Mouse (Mus musculus) embryonic facial prominence, embryonic 12.5 days (tissue): ENCODE measurements around the gene Gm9821. TPM values are rescaled to one million over a fixed set of nuclear protein-coding genes. Genes with fewer than 3 reads are reported as not detected.

Source experiments
- ATAC-seq: fragments of 200-750 bp; cut with Nextera tagmentation; 2 replicates; pipeline ENCODE4 v1.8.0; 2017; ENCODE audit not compliant: insufficient number of reproducible peaks, insufficient read depth, low FRiP score, low TSS enrichment
- H3K27ac ChIP-seq: fragments of 300-500 bp; sonication (generic); 2 replicates; pipeline ENCODE4 v1.5.1; 2016; ENCODE audit warnings: mild to moderate bottlenecking
- H3K27me3 ChIP-seq: fragments of 300-500 bp; sonication (generic); 2 replicates; pipeline ENCODE4 v1.6.1; 2016; ENCODE audit warnings: mild to moderate bottlenecking, moderate library complexity
- H3K36me3 ChIP-seq: fragments of 300-500 bp; sonication (generic); 2 replicates; pipeline ENCODE4 v1.6.1; 2016; ENCODE audit warnings: mild to moderate bottlenecking
- H3K4me1 ChIP-seq: fragments of 300-500 bp; sonication (generic); 2 replicates; pipeline ENCODE4 v1.6.1; 2016
- H3K4me2 ChIP-seq: fragments of 300-500 bp; sonication (generic); replicated peaks from 2 replicates; pipeline ENCODE4 v1.6.1; 2016; ENCODE audit warnings: mild to moderate bottlenecking, moderate library complexity
- H3K4me3 ChIP-seq: fragments of 300-500 bp; sonication (generic); 2 replicates; pipeline ENCODE4 v1.5.1; 2016; ENCODE audit warnings: mild to moderate bottlenecking
- H3K9ac ChIP-seq: fragments of 300-500 bp; sonication (generic); 2 replicates; pipeline ENCODE4 v1.6.1; 2016; ENCODE audit warnings: mild to moderate bottlenecking, moderate library complexity
- H3K9me3 ChIP-seq: fragments of 300-500 bp; sonication (generic); 2 replicates; pipeline ENCODE4 v1.6.1; 2016; ENCODE audit warnings: mild to moderate bottlenecking, moderate library complexity
- WGBS: fragments of 180-500 bp; shearing (Covaris S2); methylation state at CpG from one replicate; pipeline ENCODE4 v1.1.7; 2016; 5-methylcytosine and 5-hydroxymethylcytosine counted together
- polyA plus RNA-seq: library from polyadenylated mRNA; unstranded; fragments of >200 nt; fragmentation: Nextera tagmentation; extraction: Ambion mirVana; gene quantifications from 2 replicates; pipeline ENCODE4 v1.2.1, GENCODE M21; 2016

Gene Gm9821
- polyA plus RNA-seq, 1 experiment from 2014 or later, result 0.73 TPM

DNA sequence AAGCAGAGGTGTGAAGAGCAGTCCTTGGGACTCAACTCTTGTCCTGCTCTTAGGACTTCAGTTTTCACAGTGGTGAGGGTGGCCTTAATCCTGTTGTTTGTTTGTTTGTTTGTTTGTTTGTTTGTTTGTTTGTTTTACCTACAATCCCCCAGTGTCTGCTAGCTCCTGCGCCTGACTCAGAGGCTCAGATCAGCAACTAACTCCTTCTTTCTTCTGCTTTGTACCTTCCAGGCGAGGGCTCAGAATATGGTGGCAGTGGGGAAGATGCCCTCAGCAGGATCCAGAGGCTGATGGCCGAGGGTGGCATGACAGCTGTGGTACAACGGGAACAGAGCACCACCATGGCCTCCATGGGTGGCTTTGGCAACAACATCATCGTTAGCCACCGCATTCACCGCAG, 28.4 kb upstream of the Gm9821 start:
- peaks cover 21% of the 10 kb centered on the region for H3K27me3 ChIP-seq
- WGBS, result 90% methylated on average over 7 of the region's 7 CpGs
- H3K4me2 ChIP-seq, result no peak overlapping the region
- H3K9ac ChIP-seq, result no peak overlapping the region
- H3K36me3 ChIP-seq, result peaks cover 55% of the 10 kb centered on the region
- H3K27ac ChIP-seq, result no peak overlapping the region
- no peak overlapping the region for H3K4me3 ChIP-seq
- no peak for ATAC-seq
- no peaks in the 10 kb centered on the region for H3K9me3 ChIP-seq
- peaks cover 12% of the 10 kb centered on the region; the same call in 1 of the 2 replicates for H3K4me1 ChIP-seq

DNA sequence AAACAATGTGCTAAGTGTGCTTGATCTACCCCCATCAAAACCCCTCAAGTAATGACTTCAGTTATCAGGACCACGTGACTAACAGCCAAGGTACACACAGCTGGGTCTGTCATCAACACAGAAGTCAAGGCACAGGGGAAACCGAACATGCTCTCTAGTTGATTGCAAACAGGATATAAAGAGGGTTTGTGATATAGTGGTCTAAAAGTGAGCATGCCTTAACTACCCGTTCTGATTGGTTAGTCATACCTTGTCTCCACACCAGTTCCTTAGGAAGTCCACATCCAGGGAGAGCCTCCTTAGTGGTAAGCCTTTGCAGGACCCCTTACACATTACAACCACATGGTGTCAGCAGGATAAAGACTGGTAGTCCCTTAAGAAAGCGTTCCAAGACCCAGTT, 25.4 kb upstream of the Gm9821 start:
- WGBS, result 73% methylated on average over 4 of the region's 4 CpGs

DNA sequence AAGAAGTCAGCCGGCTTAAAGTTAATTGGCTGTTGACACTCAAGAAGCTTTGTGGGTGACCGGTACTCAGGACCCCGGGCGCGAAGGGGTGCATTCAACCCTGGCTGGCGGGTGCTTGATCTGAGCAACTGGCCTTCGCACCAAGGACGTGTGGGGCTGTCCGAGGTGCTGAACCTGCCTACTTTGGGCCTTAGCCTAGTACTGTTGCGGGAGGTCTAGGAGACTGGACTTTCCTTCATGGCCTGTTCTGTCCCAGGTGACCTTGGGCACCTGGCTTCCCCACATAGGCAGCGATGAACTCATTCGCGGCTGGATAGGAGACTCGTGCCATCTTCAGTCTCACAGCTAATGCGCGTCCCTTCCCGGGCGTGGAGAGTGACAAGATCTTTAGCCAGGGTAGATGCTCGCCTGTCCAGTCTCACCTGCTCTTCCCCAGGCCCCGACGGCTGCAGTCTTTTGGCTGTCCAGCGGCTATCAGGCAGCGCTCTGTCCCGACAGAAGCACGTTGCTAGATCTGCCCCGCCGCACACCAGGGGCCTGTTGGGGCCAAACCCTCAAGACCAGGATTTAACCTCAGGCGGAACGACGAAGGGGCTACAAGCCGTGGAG, 24.2 kb upstream of the Gm9821 start:
- Histone ChIP-seq H3K4me1 (peaks cover 18% of the 10 kb centered on the region; the same call in 1 of the 2 replicates), H3K9me3 (no peaks in the 10 kb centered on the region), H3K27me3 (peaks cover 52% of the 10 kb centered on the region), H3K4me3 (peak overlapping the region; percentile 60), H3K36me3 (peaks cover 18% of the 10 kb centered on the region), H3K27ac (no peak overlapping the region), H3K9ac (0 out of 2 replicates have a peak overlapping the region, but pooled peaks have one; percentile 51), H3K4me2 (peak overlapping the region; percentile 91)
- WGBS, result 5% methylated on average over 31 of the region's 31 CpGs
- no peak for ATAC-seq

More for the DNA sequence above, 25.4 kb upstream of the Gm9821 start:
- no peak overlapping the region for H3K9ac ChIP-seq
- H3K4me3 ChIP-seq, result no peak overlapping the region
- peaks cover 18% of the 10 kb centered on the region; the same call in 1 of the 2 replicates for H3K4me1 ChIP-seq
- no peak overlapping the region for H3K4me2 ChIP-seq
- ATAC-seq, result no peak
- H3K36me3 ChIP-seq, result peaks cover 26% of the 10 kb centered on the region
- peaks cover 45% of the 10 kb centered on the region for H3K27me3 ChIP-seq
- H3K27ac ChIP-seq, result no peak overlapping the region
- H3K9me3 ChIP-seq, result no peaks in the 10 kb centered on the region

DNA sequence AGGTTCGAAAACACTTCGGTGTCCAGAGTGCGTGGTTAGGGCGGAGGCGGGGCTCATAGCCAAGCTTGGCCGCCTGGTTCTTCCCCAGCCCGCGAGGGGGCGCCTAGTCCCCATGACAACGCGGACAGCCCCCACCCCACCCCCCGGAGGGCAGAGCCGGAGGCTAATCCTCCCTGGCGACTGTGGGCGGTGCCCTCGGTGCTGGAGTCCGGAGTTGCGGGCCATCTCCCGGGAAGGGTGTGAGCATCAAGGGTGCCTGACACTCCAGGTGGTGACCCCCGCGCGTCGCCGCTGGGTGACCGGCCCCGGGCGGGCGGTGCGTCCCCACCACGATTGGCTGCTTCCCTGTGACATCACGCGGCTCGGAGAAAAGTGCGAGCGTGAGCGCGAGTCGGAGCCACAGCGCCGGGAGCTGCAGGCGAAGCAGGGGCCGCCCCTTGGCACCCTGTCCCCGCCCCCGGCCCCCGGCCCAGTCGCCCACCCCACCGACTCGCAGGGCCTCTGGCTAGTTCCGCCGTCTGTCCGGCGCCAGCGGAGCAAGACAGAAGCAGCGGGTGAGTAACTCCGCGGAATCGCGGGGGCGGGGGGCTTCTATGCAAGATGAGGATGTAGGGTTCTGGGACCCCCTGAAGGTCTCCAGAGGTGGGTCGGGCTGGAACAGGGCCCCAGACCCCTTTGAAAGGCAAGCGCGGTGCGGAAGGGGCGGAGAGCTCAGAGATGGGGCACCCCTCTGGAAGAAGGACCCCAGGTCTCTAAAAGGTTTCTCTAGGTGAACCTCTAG, 23.5 kb upstream of the Gm9821 start:
- peak overlapping the region; percentile 91 for H3K4me2 ChIP-seq
- H3K9me3 ChIP-seq, result no peaks in the 10 kb centered on the region
- peaks cover 18% of the 10 kb centered on the region; the same call in 1 of the 2 replicates for H3K4me1 ChIP-seq
- H3K36me3 ChIP-seq, result peaks cover 18% of the 10 kb centered on the region
- peak overlapping the region; percentile 60 for H3K4me3 ChIP-seq
- H3K9ac ChIP-seq, result peak overlapping the region; percentile 51; the same call in 1 of the 2 replicates
- ATAC-seq, result no peak
- WGBS, result under 1% methylated on average over 56 of the region's 64 CpGs
- H3K27me3 ChIP-seq, result peaks cover 52% of the 10 kb centered on the region
- H3K27ac ChIP-seq, result no peak overlapping the region

DNA sequence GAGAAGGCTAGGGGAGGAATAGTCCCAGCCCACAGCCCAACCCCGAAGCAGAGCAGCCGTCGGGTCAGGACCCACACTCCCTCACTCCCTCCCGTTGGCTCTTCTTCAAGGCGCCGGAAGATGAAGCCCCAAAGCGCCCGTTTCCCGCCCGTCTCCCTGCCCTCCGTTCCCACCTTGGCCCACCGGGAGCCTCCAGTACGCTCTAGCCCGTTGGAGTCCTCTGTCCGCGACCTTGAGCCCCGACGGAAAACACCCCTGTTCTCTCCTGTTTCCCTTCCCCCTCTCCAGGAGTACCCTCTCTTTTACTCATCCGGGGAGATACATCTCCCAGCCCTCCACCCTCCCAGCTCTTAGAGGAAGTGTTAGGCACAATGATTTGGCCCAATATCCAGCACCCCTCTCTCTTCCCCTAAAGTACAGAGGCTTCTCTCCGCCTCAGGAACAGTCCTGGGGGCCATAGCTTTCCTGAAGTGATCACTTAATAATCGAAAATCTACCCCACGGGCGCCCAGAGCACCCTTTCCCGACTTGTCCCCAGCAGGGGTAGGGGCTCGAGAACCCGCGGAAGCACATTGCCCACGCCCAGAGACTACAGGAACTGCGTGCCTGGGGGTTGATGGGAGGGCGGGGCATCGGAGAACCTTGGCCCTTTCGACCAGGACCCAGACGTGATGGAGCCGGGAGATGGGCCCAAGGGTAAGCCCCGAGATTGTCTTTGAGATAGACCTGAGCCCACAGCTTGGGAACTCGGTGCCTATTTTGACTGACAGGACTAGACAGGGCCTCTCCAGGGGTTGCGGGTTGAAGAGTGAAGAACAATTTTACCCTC, 22.7 kb upstream of the Gm9821 start:
- 2% methylated on average over 37 of the region's 37 CpGs for WGBS
- Histone ChIP-seq H3K9ac (no peak overlapping the region), H3K27ac (no peak overlapping the region), H3K27me3 (peaks cover 52% of the 10 kb centered on the region), H3K4me1 (peaks cover 18% of the 10 kb centered on the region; the same call in 1 of the 2 replicates), H3K4me2 (peak overlapping the region; percentile 91), H3K4me3 (peak overlapping the region; percentile 60), H3K36me3 (peaks cover 10% of the 10 kb centered on the region), H3K9me3 (no peaks in the 10 kb centered on the region)
- ATAC-seq, result no peak

DNA sequence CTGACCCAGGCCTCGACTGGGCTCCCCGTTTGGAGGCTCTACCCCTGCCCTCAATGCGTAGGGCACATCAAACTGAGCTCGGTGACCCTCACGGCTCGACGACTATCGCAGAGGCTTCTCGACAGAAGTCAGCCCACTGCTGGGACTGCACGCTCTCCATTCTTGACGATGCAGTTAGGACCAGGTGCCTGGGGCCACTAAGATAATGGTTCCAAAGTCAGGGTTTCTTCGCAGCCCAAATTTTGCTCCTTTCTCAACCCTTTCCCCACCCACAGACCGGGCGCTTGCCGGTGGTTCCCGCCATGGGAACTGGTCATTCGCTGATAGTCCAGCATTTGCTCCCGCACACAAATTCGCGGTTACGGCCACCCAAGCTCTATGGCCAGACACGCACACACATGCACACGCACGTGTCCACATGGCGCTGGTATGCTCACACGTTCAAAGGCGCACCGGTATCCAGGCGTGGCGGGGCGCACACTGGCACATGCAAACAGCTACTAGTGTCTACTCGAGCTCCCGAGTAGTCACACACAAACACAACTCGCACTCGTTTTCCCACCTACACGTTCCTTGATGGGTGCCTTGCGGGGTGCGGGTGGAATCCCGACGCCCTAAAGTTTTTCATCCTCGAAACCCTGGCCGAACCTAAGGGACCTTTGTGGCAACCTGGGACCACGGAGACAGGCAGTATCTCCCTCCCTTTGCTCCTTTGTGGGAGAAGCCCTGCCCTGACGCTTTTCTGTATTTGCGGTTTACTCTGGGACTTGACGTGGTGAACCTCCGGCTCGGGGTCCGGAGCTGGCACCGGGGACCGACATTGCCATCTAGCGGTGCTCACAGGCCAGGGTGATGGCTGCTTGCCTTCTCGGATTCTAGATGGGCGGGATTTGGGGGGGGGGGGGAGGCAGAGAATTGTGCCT, 21.8 kb upstream of the Gm9821 start:
- no peak for ATAC-seq
- H3K27me3 ChIP-seq, result peaks cover 52% of the 10 kb centered on the region
- peaks cover 8% of the 10 kb centered on the region for H3K36me3 ChIP-seq
- H3K4me1 ChIP-seq, result peaks cover 24% of the 10 kb centered on the region
- no peaks in the 10 kb centered on the region for H3K9me3 ChIP-seq
- peak overlapping the region; percentile 60 for H3K4me3 ChIP-seq
- no peak overlapping the region for H3K27ac ChIP-seq
- peak overlapping the region; percentile 91 for H3K4me2 ChIP-seq
- WGBS, result 6% methylated on average over 54 of the region's 54 CpGs
- no peak overlapping the region for H3K9ac ChIP-seq

DNA sequence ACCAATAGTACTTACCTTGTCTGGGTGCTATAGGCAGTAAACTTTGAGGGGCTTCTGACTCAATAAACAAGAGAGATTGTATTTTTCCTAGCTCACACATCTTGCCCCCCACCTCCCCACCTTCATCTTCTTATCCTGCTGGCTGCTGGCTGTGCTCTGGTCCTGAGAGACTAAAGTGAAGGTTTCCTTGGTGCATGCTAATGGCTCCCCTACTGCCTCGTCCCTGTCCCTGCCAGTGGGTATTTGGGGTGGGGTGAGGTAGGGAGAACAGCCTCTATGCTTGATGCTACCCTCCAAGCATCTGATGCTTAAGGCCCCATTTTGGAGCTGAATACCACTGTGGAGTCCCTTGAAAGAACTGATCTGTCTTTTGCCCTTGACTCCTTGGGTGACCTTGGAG, 20.8 kb upstream of the Gm9821 start:
- peaks cover 30% of the 10 kb centered on the region for H3K4me1 ChIP-seq
- no peak overlapping the region for H3K9ac ChIP-seq
- H3K27ac ChIP-seq, result no peak overlapping the region
- WGBS, result 64% methylated on average over 1 of the region's 1 CpGs
- H3K4me2 ChIP-seq, result no peak overlapping the region
- peaks cover 52% of the 10 kb centered on the region for H3K27me3 ChIP-seq
- ATAC-seq, result no peak
- H3K36me3 ChIP-seq, result peaks cover 14% of the 10 kb centered on the region; the same call in 1 of the 2 replicates
- H3K9me3 ChIP-seq, result no peaks in the 10 kb centered on the region
- no peak overlapping the region for H3K4me3 ChIP-seq

DNA sequence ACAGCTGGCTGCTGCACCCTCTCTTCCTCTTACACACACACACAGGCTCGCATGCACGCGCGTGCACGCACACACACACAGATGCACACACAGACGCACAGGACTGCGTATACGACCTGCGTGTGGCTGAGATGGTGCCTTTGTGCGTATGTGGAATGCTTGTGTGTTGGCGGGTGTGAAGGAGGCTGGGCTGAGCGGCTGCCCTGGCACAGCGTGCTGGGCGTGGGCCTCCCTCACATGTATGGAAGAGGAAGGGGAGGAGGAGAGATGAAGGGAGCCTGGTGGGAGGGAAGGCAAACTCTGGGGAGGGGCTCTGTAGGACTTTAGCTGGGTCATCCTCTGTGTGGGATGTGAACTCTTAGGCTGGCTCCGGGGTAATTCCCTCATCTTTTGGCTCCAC, 20.1 kb upstream of the Gm9821 start:
- ATAC-seq, result no peak
- H3K9me3 ChIP-seq, result no peaks in the 10 kb centered on the region
- peaks cover 47% of the 10 kb centered on the region for H3K27me3 ChIP-seq
- WGBS, result 91% methylated on average over 15 of the region's 15 CpGs
- H3K4me1 ChIP-seq, result peaks cover 32% of the 10 kb centered on the region
- no peak overlapping the region for H3K9ac ChIP-seq
- no peak overlapping the region for H3K27ac ChIP-seq
- H3K4me3 ChIP-seq, result no peak overlapping the region
- H3K4me2 ChIP-seq, result no peak overlapping the region
- H3K36me3 ChIP-seq, result peaks cover 14% of the 10 kb centered on the region; the same call in 1 of the 2 replicates

DNA sequence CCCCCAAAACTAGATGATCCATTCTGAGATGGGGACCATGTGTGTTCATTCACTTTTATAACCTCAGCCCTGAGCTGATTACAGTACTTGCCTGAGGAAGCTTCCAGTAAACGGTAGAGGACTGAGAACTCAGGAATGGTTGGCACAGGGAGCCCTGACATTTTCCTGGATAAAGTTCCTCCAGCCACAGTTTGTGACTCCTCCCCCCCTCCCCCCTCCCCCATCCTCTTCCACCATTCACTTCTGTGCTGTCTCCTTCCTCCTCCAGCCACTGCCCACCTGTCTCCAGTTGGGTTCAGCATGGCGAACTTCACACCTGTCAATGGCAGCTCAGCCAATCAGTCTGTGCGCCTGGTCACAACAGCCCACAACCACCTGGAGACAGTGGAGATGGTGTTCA, 18.6 kb upstream of the Gm9821 start, which contains the start of gene Chrm4:
Chrm4 (plus strand) TSS at position 301 of the 400 bp plus-strand sequence.
- H3K4me3 ChIP-seq, result no peak within 1 kb of the TSS
- H3K9me3 ChIP-seq, result no peaks in the 10 kb centered on the region
- peaks cover 14% of the 10 kb centered on the region; the same call in 1 of the 2 replicates for H3K36me3 ChIP-seq
- H3K4me1 ChIP-seq, result peaks cover 22% of the 10 kb centered on the region
- H3K4me2 ChIP-seq, result peak within 1 kb of the TSS; percentile 25; the same call in 1 of the 2 replicates
- H3K27me3 ChIP-seq, result peaks cover 32% of the 10 kb centered on the region
- no peak for ATAC-seq
- no peak within 1 kb of the TSS for H3K9ac ChIP-seq
- no peak within 1 kb of the TSS for H3K27ac ChIP-seq
- 84% methylated on average over 3 of the region's 3 CpGs for WGBS

DNA sequence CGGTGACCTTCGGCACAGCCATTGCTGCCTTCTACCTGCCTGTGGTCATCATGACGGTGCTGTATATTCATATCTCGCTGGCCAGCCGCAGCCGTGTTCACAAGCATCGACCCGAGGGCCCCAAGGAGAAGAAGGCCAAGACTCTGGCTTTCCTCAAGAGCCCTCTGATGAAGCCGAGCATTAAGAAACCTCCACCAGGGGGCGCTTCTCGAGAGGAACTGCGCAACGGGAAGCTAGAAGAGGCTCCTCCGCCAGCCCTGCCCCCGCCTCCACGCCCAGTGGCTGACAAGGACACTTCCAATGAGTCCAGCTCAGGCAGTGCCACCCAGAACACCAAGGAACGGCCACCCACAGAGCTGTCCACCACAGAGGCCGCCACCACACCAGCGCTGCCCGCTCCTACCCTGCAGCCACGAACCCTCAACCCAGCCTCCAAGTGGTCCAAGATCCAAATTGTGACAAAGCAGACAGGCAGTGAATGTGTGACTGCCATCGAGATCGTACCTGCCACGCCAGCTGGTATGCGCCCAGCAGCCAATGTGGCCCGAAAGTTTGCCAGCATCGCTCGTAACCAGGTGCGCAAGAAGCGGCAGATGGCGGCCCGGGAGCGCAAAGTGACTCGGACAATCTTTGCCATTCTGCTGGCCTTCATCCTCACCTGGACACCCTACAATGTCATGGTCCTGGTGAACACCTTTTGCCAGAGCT, 17.5 kb upstream of the Gm9821 start:
- no peak for ATAC-seq
- 43% methylated on average over 34 of the region's 34 CpGs for WGBS
- Histone ChIP-seq H3K9me3 (no peaks in the 10 kb centered on the region), H3K27me3 (peaks cover 22% of the 10 kb centered on the region), H3K27ac (no peak overlapping the region), H3K4me1 (peaks cover 22% of the 10 kb centered on the region), H3K4me3 (no peak overlapping the region), H3K9ac (no peak overlapping the region), H3K36me3 (peaks cover 14% of the 10 kb centered on the region; the same call in 1 of the 2 replicates), H3K4me2 (peak overlapping the region; percentile 25; the same call in 1 of the 2 replicates)
